Mouse (Mus musculus): ENCODE results near the gene Fam98c.
"Not testable (repeated sequence)": the region's sequence is repeated elsewhere in the genome, so short reads cannot be mapped to it uniquely, and the experiment has no call there.

The Fam98c gene

GRCm38 (mm10) chr7:29155196-29155837 lies 717 bp downstream of the Fam98c start:
- peak; percentile 92 for DNase-seq

DNA sequence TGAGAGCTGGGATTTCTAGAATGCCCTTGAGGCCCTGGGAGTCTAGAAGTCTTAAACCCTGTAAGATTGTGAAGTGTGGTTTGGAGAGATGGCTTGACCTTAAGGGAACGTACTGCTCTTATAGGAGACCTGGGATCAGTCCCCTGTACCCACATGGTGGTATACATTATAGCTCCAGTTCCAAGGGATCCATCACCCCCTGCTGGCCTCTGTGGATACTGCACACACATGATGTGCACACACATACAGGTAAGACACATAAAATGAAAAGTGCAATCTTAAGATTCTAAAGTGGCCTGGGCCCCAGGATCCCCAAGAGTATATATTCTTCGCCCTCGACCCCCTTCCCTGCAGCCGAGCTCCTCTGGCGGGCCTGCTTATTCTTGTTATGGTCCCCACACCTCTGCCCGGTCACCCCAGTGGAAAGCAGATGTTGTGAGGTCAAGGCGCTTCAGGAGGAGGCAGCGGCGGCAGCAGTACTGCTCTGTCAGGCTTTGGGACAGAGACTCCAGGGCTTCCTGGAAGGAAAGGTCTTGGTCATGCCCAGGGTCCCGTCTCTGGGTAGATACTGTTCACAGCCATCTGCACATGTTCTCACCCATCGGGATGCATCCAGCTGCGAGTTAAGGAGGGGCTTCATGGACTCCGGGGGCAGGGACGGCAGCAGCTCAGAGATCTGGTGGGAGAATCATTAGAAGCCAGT lies 1.9 kb downstream of the Fam98c start:
- DNase-seq: no peak

- DNase-seq: no peak
Observed at GRCm38 (mm10) chr7:29151486-29151885, 4.5 kb downstream of the Fam98c start.

DNA sequence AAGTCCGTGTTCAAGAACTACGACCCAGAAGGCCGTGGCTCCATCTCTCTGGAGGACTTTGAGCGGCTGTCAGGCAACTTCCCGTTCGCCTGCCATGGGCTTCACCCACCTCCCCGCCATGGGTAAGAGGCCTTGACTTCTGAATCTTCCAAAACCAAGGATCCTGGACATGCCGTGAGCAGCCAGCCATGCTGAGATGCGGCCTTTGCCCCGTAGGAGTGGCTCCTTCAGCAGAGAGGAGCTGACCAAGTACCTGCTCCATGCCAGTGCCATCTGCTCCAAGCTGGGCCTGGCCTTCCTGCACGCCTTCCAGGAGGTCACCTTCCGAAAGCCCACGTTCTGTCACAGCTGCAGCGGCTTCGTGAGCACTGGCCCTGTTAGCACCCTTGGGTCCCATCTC lies 7.3 kb downstream of the Fam98c start:
- DNase-seq: no peak

GRCm38 (mm10) chr7:29146625-29147367 lies 9.2 kb downstream of the Fam98c start:
- no peak for DNase-seq

DNA sequence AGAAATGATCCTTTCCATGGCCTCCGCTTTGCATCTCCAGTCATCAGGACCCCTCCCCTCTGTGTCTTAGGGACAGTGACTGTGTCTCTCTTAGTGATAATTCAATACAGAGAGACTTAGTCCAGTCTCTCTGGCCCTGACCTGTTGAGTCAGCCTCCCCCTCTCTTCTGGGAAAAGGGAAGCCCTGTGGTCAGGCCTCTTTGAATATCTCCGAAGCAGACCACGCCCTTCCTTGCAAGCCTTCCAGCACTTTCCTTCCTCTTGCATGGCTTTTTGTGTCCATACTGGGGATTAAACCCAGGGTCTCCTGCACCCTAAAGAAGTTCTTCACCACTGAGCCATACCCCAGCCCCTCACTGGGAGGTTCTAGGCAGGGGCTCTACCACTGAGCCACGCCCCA lies 12.0 kb downstream of the Fam98c start:
- no peak for DNase-seq

GRCm38 (mm10) chr7:29141416-29141815 lies 14.6 kb downstream of the Fam98c start:
- no peak for DNase-seq

- DNase-seq: not testable (repeated sequence)
Observed at GRCm38 (mm10) chr7:29139237-29139636, 16.8 kb downstream of the Fam98c start.

DNA sequence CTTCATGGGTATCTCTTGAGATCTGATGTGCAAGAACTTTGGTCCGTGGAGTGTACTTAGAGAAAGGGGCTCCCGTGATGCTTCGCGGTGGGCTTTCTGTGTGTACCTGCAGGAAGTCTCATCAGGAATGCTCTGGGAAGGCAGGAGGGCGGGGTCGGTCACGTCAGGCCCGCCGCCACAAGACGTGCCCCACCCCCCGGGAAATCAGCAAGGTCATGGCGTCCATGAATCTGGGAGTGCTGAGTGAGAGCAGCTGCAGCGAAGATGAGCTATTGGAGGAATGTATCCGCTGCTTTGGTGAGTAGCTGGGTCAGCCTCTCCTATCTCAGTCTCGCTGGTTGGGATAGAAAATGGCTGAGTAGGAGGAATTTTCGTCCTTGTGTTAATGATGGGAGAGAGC lies 18.6 kb downstream of the Fam98c start:
- no peak for DNase-seq

GRCm38 (mm10) chr7:29134693-29135386 lies 21.2 kb downstream of the Fam98c start, which contains the start of gene Rasgrp4:
Gene Rasgrp4, plus strand, starts transcription at chr7:29134851.
- no peak for DNase-seq

- no peak for DNase-seq
Observed at GRCm38 (mm10) chr7:29134230-29134629, 21.8 kb downstream of the Fam98c start.

- no peak for DNase-seq
Observed at GRCm38 (mm10) chr7:29128725-29129124, 27.3 kb downstream of the Fam98c start.

GRCm38 (mm10) chr7:29126173-29126915 lies 29.7 kb downstream of the Fam98c start:
- DNase-seq: peak; percentile 38

DNA sequence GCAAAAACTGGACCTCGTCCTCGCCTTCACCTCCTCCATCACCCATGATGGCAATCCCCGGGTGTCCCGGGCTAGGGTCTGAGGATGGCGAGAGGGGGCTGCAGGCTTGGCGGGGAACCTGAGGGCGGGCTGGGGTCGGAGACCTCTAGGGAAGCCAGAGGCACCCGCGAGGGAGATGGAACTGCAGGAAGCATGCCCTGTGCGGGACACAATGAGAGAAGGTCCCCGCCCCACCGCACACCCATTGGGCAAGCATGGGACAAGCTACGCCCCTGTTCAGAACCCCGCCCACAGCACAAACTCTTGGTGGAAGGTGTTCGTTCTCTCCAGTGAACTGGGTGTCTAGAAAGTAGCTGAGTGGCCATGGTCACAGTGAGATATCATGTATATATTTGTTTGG lies 31.1 kb downstream of the Fam98c start, which contains the start of gene Ryr1:
TSS of gene Ryr1 (minus strand) at position 210 of the 400 bp plus-strand sequence.
- DNase-seq: no peak

- no peak for DNase-seq
Observed at GRCm38 (mm10) chr7:29123531-29124358, 32.3 kb downstream of the Fam98c start.

DNA sequence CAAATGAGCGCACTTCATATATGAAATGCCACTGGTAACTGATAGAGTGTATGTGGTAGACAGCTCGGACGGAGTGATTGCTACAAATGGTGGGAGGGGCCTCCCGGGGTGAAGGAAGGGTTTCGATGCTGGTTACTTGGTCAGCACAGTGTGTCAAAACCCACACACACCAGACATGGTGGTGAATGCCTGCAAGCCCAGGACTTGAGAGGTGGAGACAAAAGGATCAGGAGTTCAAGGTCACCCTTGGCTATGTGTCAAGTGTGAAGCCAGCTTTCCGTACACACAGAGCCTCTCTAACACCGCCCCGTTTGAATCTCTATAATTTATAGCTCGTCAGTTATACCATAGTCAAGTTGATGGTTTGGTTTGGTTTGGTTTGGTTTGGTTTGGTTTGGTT lies 33.2 kb downstream of the Fam98c start:
- no peak for DNase-seq

DNA sequence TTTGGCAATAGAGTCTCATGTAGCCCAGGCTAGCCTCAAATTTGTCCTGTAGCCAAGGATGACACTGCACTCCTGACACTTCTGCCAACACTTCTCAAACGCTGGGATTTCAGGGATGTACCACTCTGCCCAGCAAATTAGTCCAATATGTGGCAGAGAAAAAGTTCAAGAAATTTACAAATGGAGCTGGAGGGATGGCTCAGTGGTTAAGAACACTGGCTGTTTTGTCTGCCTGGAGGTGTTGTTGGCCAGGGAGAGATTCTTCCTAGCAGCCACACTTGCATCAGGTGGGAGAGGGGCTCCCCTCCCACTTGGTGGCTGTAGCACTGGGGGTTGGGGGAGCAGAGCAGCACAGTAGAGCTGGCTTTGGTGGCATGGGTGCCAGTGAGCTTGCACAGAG lies 36.5 kb downstream of the Fam98c start:
- DNase-seq: no peak

- no peak for DNase-seq
Observed at GRCm38 (mm10) chr7:29118142-29118851, 37.7 kb downstream of the Fam98c start.

GRCm38 (mm10) chr7:29108992-29109955 lies 46.8 kb downstream of the Fam98c start:
- DNase-seq: no peak

Data from cerebellum, adult 8-10 months (tissue).